Mouse (Mus musculus): ENCODE data around the gene 2510002D24Rik. TPM values are rescaled to one million over a fixed set of nuclear protein-coding genes. Genes with fewer than 3 reads are reported as not detected.

The 2510002D24Rik gene
- 10 to 100 TPM; 14.4 to 17.6 TPM for total RNA-seq (2021)
- long read RNA-seq, experiment 1, transcript 2510002D24Rik-203 (2 exons, 930 nt) = minor isoform, 8 of 29 reads
- long read RNA-seq, experiment 1, transcript 2510002D24Rik-201 (3 exons, 1,281 nt) = major isoform, 20 of 29 reads
- long read RNA-seq, experiment 1, partial matches to known transcripts = 0 of 29 reads
- long read RNA-seq, experiment 1, other reads (novel, unspliced or antisense) = 0 of 29 reads
- long read RNA-seq, experiment 2, transcript 2510002D24Rik-201 (3 exons, 1,281 nt) = major isoform, 36 of 51 reads
- long read RNA-seq, experiment 2, transcript 2510002D24Rik-203 (2 exons, 930 nt) = minor isoform, 5 of 51 reads
- long read RNA-seq, experiment 2, partial matches to known transcripts = 5 of 51 reads
- long read RNA-seq, experiment 2, other reads (novel, unspliced or antisense) = 2 of 51 reads

DNA sequence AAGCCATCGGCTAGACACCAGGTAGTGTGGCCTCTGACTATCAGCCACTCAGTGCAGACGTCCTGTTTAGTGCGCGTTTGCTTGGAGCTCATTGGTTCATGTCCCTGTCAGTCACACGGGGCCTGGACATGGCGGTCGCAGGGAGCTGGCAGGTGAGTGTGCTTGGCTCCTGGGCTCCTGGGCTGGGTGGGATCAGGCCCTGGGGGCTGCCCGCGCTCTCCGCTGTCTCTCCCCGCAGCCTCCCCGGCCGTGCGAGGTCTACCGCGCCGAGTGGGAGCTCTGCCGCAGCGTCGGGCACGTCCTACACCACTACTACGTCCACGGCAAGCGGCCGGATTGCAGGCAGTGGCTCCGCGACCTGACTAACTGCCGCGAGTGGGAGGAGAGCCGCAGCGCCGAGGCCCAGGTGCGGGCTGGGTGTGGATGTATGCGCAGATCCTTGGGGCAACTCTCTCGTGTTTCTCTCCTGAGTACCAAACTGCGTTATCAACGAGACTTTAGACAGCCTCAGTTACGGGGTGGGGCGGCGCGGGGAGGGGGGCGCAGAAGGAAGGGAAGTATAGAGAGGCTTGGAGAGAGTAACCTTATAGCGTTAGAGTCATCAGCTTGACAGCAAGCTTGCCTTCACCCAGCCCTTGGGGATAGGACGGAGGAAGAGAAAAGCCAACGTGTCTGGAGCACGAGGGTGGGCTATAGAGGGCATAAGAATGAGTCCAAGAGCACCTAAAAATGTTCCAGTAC, at the start of gene 2510002D24Rik, which contains the start of gene Gm28539:
2510002D24Rik (plus strand) TSS at position 111 of the 741 bp plus-strand sequence.
Gm28539 (plus strand) TSS at position 117 of the 741 bp plus-strand sequence.
- intact Hi-C loops (cut with DNase I) = no loop called here
- peak; percentile 89 to 90 for DNase-seq

DNA sequence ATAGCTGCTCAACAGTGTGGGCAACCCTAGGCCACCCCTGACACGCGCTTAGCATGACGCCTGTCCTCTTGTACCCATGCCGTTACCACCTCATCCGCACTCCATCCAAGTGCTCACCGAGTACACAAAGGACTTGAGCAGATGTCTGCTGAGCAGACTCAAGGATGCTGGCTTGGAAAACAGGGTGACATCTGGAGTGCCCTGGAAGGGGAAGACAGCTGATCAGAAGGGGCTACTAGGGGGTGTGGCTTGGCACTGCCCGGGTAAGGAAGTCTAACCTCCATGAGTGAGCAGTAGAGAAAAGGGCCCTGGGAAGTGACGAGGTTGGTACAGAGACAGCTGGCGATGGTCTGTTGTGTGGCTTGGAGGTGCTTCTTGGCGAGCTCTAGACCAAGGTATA, 49.7 kb upstream of the 2510002D24Rik start:
- intact Hi-C loops (cut with DNase I) = no loop called here
- no peak for DNase-seq

DNA sequence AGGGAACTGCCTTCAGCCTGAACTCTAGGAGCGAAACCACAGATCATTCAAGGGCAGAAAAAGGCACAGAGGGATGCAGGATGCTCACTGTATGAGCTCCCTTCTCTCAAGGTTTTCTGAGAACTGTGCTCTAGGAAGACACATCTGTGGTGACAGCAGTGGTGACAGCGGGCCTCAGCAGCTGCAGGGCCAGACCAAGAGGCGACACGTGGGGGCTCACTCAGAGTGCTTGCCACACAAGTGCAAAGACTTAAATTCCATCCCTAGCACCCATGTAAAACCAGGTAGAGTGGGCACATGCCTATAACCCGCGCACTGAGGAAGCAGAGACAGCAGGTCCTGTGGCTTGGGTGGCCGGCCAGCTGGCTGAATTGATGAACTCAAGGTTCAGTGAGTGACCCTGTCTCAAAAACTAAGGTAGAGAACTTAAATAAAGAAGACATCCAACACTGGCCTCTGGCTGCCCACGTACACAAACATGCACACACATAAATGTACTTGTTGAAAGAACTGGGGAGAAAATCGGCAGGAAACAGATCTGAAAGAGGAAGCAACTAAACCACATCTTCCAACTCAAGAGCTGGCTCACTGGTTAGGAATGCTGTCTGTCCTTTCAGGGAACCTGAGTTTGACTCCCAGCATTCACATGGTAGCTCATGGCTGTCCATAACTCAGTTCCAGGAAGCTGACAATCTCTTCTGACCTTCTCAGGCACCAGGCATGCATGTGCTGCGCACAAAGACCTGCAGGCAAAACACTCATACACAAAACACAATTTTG, 47.6 kb upstream of the 2510002D24Rik start:
- DNase-seq = no peak
- intact Hi-C loops (cut with DNase I) = no loop called here

DNA sequence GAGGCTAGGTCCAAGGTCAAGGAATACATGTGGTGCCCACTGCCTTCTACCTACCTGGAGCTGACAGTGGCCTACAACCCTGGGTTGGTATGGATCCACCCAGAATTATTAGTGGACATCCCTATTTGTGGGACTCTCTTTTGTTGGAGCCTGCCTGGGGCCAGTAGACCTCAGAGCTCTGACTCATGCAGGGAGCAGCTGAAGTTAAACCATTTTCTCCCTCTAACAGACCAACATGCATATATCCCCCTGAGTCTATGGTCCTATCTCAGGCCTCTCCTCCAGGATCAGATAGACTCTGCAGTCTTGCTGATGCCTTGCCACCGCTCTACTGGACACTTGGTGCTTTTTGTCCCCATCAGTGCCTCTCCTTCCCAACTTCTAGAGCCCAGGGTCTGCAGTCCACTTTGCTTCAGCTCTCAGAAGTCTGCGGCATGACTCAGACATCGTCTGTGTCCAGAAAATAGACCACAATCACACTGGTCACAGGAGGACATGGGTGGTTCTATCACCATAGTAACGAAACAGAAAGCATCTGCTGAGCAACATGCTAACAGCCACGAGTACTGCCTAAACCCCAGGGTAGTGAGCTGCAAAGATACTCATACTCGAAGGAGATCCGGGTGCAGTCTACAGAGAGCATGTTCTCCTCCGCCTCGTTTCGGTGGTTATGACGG, 41.0 kb upstream of the 2510002D24Rik start:
- intact Hi-C loops (cut with DNase I) = loop anchor here (5.0 kb wide), 1 partner anchor 168 kb away; the partner anchor contains the start of genes Gm49601 and Sept5
- DNase-seq = no peak

DNA sequence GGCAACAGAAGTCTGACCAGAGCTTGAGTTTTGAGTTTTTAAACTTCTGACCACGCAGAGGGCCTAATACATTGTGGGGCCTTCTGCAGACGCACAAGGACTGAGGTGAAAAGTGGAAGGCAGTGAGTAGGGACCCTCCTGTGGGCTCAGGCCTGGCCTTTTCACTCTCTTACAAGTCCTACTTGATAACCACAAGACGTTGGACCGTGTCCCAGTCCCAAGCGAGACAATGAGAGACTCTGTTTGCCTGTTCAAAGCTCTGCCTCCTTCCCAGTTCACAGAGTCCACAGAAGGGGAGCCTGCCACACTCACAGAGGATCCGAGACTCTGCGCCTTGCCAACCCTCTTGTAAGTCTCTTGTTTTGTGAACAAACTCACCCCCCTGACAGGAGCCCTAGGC, 39.7 kb upstream of the 2510002D24Rik start:
- no peak for DNase-seq
- intact Hi-C loops (cut with DNase I) = loop anchor here (5.0 kb wide), 1 partner anchor 169 kb away; the partner anchor contains the start of genes Gm49601 and Sept5

DNA sequence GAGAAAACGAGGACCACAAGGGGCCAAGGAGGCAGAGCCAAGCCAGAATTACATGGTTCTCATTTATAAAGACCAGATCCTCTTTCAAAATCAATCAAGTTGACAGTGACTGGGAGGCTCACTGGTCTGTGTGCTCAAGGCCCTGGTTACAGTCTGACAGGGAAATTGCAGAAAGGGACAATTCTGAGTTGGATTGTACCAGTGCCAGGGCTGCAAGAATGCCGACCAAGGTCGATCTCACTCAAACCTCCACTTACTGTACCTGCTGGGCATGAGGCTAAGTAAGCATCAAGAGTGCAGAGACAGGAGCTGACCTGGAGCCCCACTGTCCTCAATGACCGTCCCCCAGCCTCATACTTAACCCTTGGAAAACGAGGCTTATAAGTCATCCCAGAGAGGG, 38.2 kb upstream of the 2510002D24Rik start:
- intact Hi-C loops (cut with DNase I) = loop anchor here (1.0 to 5.0 kb wide), 2 partner anchors 102 to 171 kb away; partner anchors contain the start of genes Gm49601 and Sept5
- no peak for DNase-seq

DNA sequence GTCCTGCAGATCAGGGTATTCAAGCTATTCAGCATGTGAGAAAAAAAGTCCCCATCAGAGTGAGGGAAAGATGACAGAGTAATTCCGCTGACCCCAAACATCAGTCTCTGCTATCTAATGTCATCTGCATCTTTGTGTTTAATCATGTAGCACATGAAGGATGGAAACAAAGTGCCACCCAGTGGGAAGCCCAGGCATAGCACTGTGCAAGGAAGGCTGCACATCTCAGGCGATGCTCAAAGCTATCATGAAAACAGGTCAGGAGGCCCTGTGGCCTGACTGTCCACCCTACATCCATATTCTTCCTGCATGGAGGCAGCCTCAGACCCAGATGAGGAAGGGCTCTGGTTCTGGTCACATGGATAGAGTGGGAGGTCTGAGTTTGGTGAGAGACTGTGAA, 37.5 kb upstream of the 2510002D24Rik start:
- intact Hi-C loops (cut with DNase I) = loop anchor here (1.0 to 5.0 kb wide), 2 partner anchors 103 to 172 kb away; partner anchors contain the start of genes Gm49601 and Sept5
- DNase-seq = peak; percentile 44 to 59

DNA sequence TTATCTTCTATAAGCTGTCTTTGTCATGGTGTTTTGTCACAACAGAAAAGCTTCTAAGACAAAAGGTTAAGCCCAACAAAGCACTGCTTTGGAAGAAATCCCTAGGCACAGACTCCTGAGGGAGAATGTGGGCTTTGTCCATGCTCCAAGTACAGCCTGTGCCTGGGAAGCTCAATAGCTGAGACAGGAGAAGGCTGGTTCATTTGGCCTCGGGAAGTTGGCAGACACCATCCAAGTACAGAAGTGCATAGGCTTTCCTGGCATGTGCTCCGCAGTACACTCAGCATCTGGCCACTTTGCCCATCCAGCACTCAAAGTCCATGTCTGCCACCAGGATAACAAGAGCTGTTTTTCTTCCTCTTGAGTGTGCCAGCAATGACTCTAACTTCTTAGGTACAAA, 30.6 kb upstream of the 2510002D24Rik start:
- intact Hi-C loops (cut with DNase I) = no loop called here
- no peak for DNase-seq

DNA sequence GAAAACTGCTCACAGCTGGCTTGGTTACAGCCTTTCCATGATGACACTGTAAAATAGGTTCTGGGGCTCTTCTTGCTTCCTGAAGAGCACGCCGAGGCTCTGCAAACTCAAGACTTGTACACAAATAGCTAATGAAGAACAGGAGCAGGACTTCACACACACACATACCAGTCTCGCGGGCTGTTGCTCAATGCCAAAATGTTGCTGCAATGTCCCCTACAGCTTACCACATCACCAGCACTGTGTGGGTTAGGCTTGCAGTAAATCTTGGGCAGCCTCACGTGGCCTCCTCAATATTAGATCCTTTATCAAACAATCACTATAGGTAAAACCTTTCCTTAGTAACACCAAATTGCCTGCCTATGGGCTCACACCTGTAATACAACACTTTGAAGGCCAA, 27.4 kb upstream of the 2510002D24Rik start:
- no peak for DNase-seq
- intact Hi-C loops (cut with DNase I) = no loop called here

DNA sequence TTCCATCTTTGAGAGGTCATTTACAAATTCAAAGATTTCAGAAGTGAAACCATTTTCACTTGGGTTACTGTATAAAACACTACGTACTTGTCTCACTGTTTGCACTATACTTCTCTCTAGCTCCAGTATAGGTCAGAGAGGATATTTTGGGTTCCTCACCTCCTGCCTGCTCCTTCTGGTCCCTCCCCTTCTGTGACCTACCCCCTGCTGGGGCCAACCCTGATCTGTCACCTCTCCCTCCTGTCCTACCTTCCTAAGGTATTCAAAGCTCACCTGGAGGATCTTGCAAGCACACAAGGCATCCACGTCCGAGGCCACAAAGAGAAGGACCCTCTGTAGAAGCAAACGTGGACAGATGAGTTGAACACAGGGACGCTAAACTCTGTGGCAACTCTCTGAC, 25.3 kb upstream of the 2510002D24Rik start:
- DNase-seq = no peak
- intact Hi-C loops (cut with DNase I) = no loop called here

DNA sequence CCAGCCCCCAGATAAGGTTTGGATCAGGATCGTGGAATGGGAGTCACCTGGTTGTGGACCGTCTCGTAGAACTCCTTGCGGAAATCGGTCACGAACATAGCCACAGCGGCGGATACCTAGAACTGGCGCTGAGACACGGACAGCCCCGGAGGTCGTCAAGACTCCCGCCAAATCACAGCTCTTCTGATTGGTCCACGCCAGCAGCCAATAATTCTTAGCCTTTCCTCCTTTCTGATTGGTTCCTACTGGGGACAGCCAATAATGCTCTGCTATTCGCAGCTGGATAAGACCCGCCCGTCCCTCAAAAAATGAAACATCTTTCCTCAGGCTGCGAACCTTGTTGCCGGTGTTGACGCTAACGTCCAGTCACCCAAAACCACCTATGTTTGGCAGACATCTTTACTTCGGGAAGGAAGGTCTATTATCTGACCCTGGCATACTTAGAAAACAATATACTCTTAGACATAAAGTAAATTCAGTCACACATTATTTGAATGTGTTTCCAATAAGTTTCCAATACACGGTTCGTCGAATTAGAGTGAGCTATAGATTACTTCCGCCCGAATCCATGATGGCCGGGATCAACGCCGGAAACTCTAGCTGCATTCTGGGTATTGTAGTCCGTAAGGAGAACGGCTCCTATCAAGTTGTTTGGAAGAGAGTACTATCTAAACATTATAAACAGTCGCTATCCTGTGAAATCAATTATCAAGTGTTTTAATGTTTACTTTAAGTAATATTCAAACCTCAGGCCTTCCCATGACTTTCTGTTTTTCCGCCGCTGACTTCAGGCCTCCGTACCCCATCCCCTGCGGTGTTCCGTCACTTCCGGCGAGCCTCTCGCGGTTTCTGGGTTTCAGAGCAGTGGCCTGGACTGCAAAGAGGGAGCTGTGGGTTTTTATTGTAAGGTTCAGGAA, 24.7 kb upstream of the 2510002D24Rik start, which contains the start of the genes Ufd1 and Cdc45:
Ufd1 (plus strand) TSS at position 312 of the 917 bp plus-strand sequence.
Cdc45 (minus strand) TSS at position 520 of the 917 bp plus-strand sequence.
- peak; percentile 59 to 82 for DNase-seq
- intact Hi-C loops (cut with DNase I) = no loop called here

DNA sequence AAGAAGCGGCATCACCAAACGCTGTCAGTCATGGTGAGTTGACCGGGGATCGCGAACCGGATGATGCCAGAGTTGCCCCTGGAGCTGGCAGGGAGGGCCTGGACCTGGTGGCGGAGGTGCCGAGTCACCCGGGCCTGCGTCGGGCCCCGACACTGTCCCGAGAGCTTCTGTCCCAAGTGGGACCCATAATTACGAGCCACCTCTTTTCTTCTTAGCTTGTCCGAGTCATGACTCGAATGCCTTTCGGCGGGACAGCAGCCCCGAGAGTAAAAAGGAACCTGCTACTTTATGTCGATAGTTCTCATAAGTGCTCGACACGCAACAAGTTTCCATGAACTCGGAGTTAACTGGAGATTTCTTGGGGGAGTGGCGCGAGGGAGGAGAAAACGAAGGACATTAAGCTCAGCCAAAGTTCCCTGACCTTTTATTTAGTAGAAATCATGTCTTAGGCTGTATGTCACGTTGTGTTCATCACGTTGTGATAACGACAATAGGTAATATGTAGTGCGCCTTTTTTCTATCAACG, 23.9 kb upstream of the 2510002D24Rik start:
- intact Hi-C loops (cut with DNase I) = no loop called here
- peak in 1 of 2 experiments; percentile 84 for DNase-seq

DNA sequence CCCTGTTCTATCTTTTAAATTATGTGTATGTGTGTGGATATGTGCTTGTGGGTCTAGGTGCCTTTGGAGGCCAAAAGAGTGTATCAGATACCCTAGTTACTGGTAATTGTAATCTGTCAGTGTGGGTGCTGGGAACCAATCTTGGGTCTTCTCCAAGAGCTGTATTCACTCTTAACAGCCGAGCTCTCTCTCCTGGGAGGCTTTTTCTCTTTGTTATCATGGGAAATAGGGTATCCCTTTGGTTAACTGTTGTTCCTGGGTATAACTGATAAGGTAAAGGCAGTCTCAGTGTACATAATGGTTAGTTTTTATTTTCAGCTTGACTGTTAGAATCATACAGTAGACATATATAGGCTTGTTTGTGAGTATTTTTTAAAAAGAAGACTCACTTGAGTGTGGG, 14.0 kb upstream of the 2510002D24Rik start:
- intact Hi-C loops (cut with DNase I) = no loop called here

DNA sequence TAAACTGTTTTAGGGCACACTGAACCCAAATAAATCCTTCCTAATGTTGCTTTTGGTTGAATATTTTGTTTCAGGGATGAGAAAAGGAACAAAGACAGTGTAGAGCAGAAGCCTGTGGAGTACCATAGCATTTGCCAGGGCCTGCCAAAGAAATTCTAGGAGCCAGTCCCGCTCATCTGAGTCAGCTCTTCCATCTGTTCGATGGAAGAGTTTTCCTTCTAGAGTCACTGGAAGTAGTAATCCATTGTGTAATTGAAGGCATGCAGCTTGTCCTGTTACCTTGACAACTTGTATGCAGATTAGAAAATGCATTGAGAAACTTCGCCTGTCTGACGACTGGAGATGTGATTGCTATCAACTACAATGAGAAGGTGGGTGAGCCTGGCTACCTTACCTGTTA, 13.5 kb upstream of the 2510002D24Rik start:
- DNase-seq = no peak
- intact Hi-C loops (cut with DNase I) = no loop called here

More for the DNA sequence above, 14.0 kb upstream of the 2510002D24Rik start:
- no peak for DNase-seq

DNA sequence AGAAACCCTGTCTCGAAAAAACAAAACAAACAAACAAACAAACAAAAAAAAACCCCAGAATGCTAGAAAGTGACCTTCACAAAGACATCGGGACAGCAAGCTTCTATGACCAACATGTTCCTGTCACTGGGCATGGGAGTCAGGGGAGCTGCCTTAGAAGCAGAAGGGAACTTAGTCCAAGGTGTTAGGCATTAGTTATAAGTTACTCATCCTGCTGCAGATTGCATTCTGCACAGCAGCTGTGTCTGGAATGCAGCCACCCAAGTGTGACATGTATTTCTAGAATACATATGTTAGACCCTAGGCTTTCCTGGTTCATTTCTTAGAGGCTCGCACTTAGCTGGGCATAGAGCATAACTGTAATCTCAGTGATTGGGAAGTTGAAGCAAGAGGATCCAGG, 7.7 kb upstream of the 2510002D24Rik start:
- DNase-seq = no peak
- intact Hi-C loops (cut with DNase I) = no loop called here

DNA sequence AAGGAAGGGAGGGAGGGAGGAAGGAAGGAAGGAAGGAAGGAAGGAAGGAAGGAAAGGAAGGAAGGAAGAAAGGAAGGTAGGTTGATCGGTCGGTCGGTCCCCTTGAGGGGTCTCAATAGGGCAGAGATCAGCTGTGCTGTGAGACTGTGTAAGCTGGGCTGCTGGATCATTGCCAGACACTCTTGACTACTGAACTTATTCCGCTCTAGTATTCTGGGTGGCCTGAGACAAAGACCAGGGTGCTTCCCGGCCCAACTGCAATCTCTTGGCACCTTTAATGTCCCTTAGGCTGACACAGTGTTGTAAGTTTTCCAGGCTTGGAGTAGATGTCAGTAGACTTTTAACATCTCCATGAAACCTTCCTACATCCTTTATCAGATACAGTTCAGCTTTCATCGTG, 7.3 kb upstream of the 2510002D24Rik start:
- DNase-seq = no peak
- intact Hi-C loops (cut with DNase I) = no loop called here

DNA sequence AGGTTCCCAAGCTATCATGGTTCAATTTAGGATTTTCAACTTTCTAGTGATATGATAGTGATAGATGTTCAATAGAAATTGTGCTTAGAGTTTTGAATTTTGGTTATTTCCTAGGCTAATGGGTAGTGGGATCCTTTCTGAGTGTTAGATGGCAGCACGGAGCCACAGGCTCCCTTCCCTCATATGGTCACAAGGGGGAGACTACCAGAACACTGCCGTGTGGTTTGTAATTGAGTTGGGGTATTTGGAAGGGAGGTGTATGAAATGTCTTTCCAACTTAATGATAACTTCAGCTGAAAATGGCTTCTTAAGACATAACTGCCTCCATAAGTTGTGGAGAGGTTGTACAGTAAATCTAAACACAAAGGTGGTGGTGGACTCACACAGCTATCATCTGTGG, 2.9 kb upstream of the 2510002D24Rik start:
- intact Hi-C loops (cut with DNase I) = no loop called here
- DNase-seq = no peak

DNA sequence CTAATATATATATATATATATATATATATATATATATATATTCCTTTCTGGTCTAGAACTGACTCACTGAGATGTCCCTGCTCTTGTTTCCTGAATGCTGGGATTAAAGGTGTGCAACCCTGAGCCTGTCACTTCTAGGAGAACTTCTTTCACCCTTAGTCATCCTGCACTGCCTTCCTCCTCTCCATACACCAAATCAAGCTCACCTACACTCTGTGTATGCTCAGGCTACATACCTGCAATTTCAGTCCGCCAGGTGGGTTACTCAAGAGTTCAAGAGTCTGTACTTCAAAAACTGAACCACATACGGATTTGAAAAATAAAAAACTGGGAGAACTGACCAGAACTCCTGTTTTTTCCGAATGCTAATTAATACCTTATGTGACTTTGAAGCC, 308 bp upstream of the 2510002D24Rik start:
- intact Hi-C loops (cut with DNase I) = no loop called here
- DNase-seq = no peak

All from gastrocnemius, postnatal 36 days (tissue).